Mouse (Mus musculus) intestine, postnatal 0 days (tissue): ENCODE data around the gene Iqcn. TPM values are rescaled to one million over a fixed set of nuclear protein-coding genes. Genes with fewer than 3 reads are reported as not detected.
A peak's percentile ranks its signal among the peaks of the same experiment; 100 is the strongest.

Source experiments
- ATAC-seq: fragments of 200-750 bp; cut with Nextera tagmentation; 2 replicates; pipeline ENCODE4 v1.8.0; 2017; ENCODE audit warnings: mild to moderate bottlenecking, moderate TSS enrichment, moderate library complexity
- H3K27ac ChIP-seq: fragments of 300-500 bp; sonication (generic); 2 replicates; pipeline ENCODE4 v1.5.1; 2014; ENCODE audit warnings: mild to moderate bottlenecking, low read depth, low read length, moderate library complexity
- H3K27me3 ChIP-seq: fragments of 300-500 bp; sonication (generic); replicated peaks from 2 replicates; pipeline ENCODE4 v1.6.1; 2014; ENCODE audit warnings: low read length, mixed read lengths; ENCODE audit not compliant: control insufficient read depth, insufficient read depth
- H3K36me3 ChIP-seq: fragments of 300-500 bp; sonication (generic); 2 replicates; pipeline ENCODE4 v1.6.1; 2014; ENCODE audit warnings: mild to moderate bottlenecking, moderate library complexity; ENCODE audit not compliant: control insufficient read depth, insufficient read depth
- H3K4me1 ChIP-seq: fragments of 300-500 bp; sonication (generic); replicated peaks from 2 replicates; pipeline ENCODE4 v1.6.1; 2014; ENCODE audit warnings: antibody characterized with exemption, low read length, mixed read lengths; ENCODE audit not compliant: control insufficient read depth, insufficient read depth
- H3K4me2 ChIP-seq: fragments of 300-500 bp; sonication (generic); replicated peaks from 2 replicates; pipeline ENCODE4 v1.6.1; 2014; ENCODE audit warnings: low read depth, mild to moderate bottlenecking, moderate library complexity
- H3K4me3 ChIP-seq: fragments of 300-500 bp; sonication (generic); 2 replicates; pipeline ENCODE4 v1.5.1; 2014; ENCODE audit warnings: low read depth, low read length
- H3K9ac ChIP-seq: fragments of 300-500 bp; sonication (generic); 2 replicates; pipeline ENCODE4 v1.6.1; 2014; ENCODE audit warnings: mild to moderate bottlenecking, low read depth, low read length
- H3K9me3 ChIP-seq: fragments of 300-500 bp; sonication (generic); 2 replicates; pipeline ENCODE4 v1.6.1; 2016; ENCODE audit warnings: mixed run types; ENCODE audit not compliant: control insufficient read depth
- CTCF ChIP-seq: sonication (generic); IDR thresholded peaks from 2 replicates; pipeline ENCODE4 v1.5.1; 2016; ENCODE audit warnings: low read depth, mild to moderate bottlenecking, control low read depth, antibody characterized with exemption, moderate library complexity
- WGBS: fragments of 180-500 bp; shearing (Covaris S2); extraction: QIAGEN DNeasy Blood & Tissue Kit; methylation state at CpG from one replicate; pipeline ENCODE4 v1.1.7; 2014; 5-methylcytosine and 5-hydroxymethylcytosine counted together
- polyA plus RNA-seq: library from polyadenylated mRNA; unstranded; fragments of >200 nt; fragmentation: Nextera tagmentation; extraction: Ambion mirVana; gene quantifications from 2 replicates; pipeline ENCODE4 v1.2.1, GENCODE M21; 2015

Gene Iqcn
- polyA plus RNA-seq, 1 experiment from 2014 or later = not detected

- ATAC-seq = 0 out of 2 replicates have a peak, but pooled peaks have one; percentile 2
- H3K4me3 ChIP-seq = no peak overlapping the region
- no peaks in the 10 kb centered on the region for H3K9me3 ChIP-seq
- peaks cover 3% of the 10 kb centered on the region; the same call in 1 of the 2 replicates for H3K36me3 ChIP-seq
- peaks cover 18% of the 10 kb centered on the region for H3K4me1 ChIP-seq
- no peak for TF ChIP-seq CTCF
- no peaks in the 10 kb centered on the region for H3K27me3 ChIP-seq
- WGBS = 3% methylated on average over 31 of the region's 31 CpGs
- H3K9ac ChIP-seq = peak overlapping the region; percentile 46; the same call in 1 of the 2 replicates
- H3K4me2 ChIP-seq = peak overlapping the region; percentile 63
- peak overlapping the region; percentile 97 for H3K27ac ChIP-seq
These were observed 7.0 kb upstream of the Iqcn start for GRCm38 (mm10) chr8:70696019-70696885.

GRCm38 (mm10) chr8:70696946-70697345 is 6.3 kb upstream of the Iqcn start:
- Histone ChIP-seq H3K4me3 (no peak overlapping the region), H3K9me3 (no peaks in the 10 kb centered on the region), H3K27me3 (no peaks in the 10 kb centered on the region), H3K36me3 (peaks cover 6% of the 10 kb centered on the region; the same call in 1 of the 2 replicates), H3K9ac (peak overlapping the region; percentile 46; the same call in 1 of the 2 replicates), H3K27ac (peak overlapping the region; percentile 97), H3K4me1 (peaks cover 22% of the 10 kb centered on the region), H3K4me2 (peak overlapping the region; percentile 63)
- TF ChIP-seq CTCF = no peak
- WGBS = 36% methylated on average over 4 of the region's 4 CpGs
- no peak for ATAC-seq

- no peak for ATAC-seq
- 58% methylated on average over 12 of the region's 12 CpGs for WGBS
- 0 out of 2 replicates have a peak overlapping the region, but pooled peaks have one; percentile 98 for H3K9ac ChIP-seq
These were observed 5.6 kb upstream of the Iqcn start for GRCm38 (mm10) chr8:70697366-70698250.

GRCm38 (mm10) chr8:70698310-70699109 is 4.7 kb upstream of the Iqcn start, which contains the start of gene Jund:
Jund (plus strand) TSS chr8:70698949.
- no peaks in the 10 kb centered on the region for H3K27me3 ChIP-seq
- TF ChIP-seq CTCF = peak; percentile 46
- peak within 1 kb of the TSS; percentile 61 for H3K4me2 ChIP-seq
- H3K36me3 ChIP-seq = peaks cover 6% of the 10 kb centered on the region
- WGBS = under 1% methylated on average over 64 of the region's 69 CpGs
- H3K4me1 ChIP-seq = peaks cover 20% of the 10 kb centered on the region
- H3K27ac ChIP-seq = peak within 1 kb of the TSS; percentile 97
- H3K4me3 ChIP-seq = peak within 1 kb of the TSS; percentile 63
- no peaks in the 10 kb centered on the region for H3K9me3 ChIP-seq
- H3K9ac ChIP-seq = peak within 1 kb of the TSS; percentile 98
- peak; percentile 85 for ATAC-seq

More at GRCm38 (mm10) chr8:70697366-70698250, 5.6 kb upstream of the Iqcn start:
- H3K36me3 ChIP-seq = peaks cover 6% of the 10 kb centered on the region; the same call in 1 of the 2 replicates
- TF ChIP-seq CTCF = no peak
- H3K4me1 ChIP-seq = peaks cover 20% of the 10 kb centered on the region
- H3K4me3 ChIP-seq = peak overlapping the region; percentile 63
- no peaks in the 10 kb centered on the region for H3K9me3 ChIP-seq
- no peaks in the 10 kb centered on the region for H3K27me3 ChIP-seq
- H3K27ac ChIP-seq = peak overlapping the region; percentile 97
- H3K4me2 ChIP-seq = peak overlapping the region; percentile 61

GRCm38 (mm10) chr8:70699116-70699833 is 4.0 kb upstream of the Iqcn start:
- Histone ChIP-seq H3K27me3 (no peaks in the 10 kb centered on the region), H3K36me3 (peaks cover 6% of the 10 kb centered on the region), H3K9me3 (no peaks in the 10 kb centered on the region), H3K4me3 (peak overlapping the region; percentile 63), H3K9ac (peak overlapping the region; percentile 98), H3K4me2 (peak overlapping the region; percentile 61), H3K27ac (peak overlapping the region; percentile 97), H3K4me1 (peaks cover 20% of the 10 kb centered on the region)
- WGBS = under 1% methylated on average over 75 of the region's 89 CpGs
- peak; percentile 28; the same call in 1 of the 2 replicates for TF ChIP-seq CTCF
- peak; percentile 17 for ATAC-seq
